Comparison of ENCODE assay signal across 9 mouse cellular contexts in genomic region chr8:127190350-127190749, GRCm38 (mm10).
DNase-seq lines count a peak whose midpoint lies in the region; ATAC-seq and TF ChIP-seq lines count a peak whose summit lies in the region.
"Had no signal": no experiment of that assay in that cellular context is flagged by ENCODE, and none has a peak within 500 bp of the region (broad histone marks: within the 10 kb centered on the region; RNA-seq: fewer than 3 reads in every experiment).

No protein-coding gene starts in this region.

- no peaks in the 10 kb centered on the region for H3K4me1 ChIP-seq in thymus, adult 2 months (replicated peaks; ENCODE audit: control insufficient read depth, insufficient read depth, low read length)
- no peaks in the 10 kb centered on the region for H3K4me1 ChIP-seq in bone marrow, adult 2 months (ENCODE audit: control insufficient read depth, insufficient read depth, low read length)
- peaks cover 0 to 6% of the 10 kb centered on the region in 2 experiments; a peak in 2 of 4 replicates for H3K4me1 ChIP-seq in liver, embryonic 14.5 days (replicated peaks; ENCODE audit: control insufficient read depth in 2 of 2, insufficient read depth in 2 of 2, low read length in 1 of 2)

- TF ChIP-seq EP300 in liver, embryonic 14.5 days (IDR thresholded peaks at IDR 0.05; ENCODE audit: low read depth): no peak

- 17% methylated on average over 7 of the region's 7 CpGs for WGBS in thymus, adult 2 months
- 15% methylated on average over 7 of the region's 7 CpGs for WGBS in bone marrow, adult 2 months
- 25% methylated on average over 7 of the region's 7 CpGs for WGBS in liver, embryonic 14.5 days (ENCODE audit: insufficient replicate concordance)

- H3K4me3 ChIP-seq in thymus, adult 2 months (ENCODE audit: control insufficient read depth, insufficient read depth, low read length): no peak overlapping the region
- no peak overlapping the region for H3K4me3 ChIP-seq in bone marrow, adult 2 months (replicated peaks; ENCODE audit: control insufficient read depth, low read depth, low read length)
- H3K4me3 ChIP-seq in liver, embryonic 14.5 days (ENCODE audit: insufficient read depth in 1 of 2, low read depth in 2 of 2, low read length in 2 of 2): no peak overlapping the region
- H3K4me3 ChIP-seq: midbrain, embryonic 12.5 days had no signal

- no peaks in the 10 kb centered on the region for H3K27me3 ChIP-seq in thymus, adult 2 months (ENCODE audit: control insufficient read depth, insufficient read depth, low read length)
- no peaks in the 10 kb centered on the region for H3K27me3 ChIP-seq in liver, embryonic 14.5 days (ENCODE audit: control insufficient read depth, insufficient read depth, low read length)
- H3K27me3 ChIP-seq: midbrain, embryonic 12.5 days had no signal

- no peaks in the 10 kb centered on the region for H3K36me3 ChIP-seq in thymus, adult 2 months (ENCODE audit: control insufficient read depth, insufficient read depth, low read length)
- H3K36me3 ChIP-seq in liver, embryonic 14.5 days (replicated peaks; ENCODE audit: control insufficient read depth, insufficient read depth, low read depth): no peaks in the 10 kb centered on the region
- H3K36me3 ChIP-seq: midbrain, embryonic 12.5 days had no signal

- H3K27ac ChIP-seq in thymus, adult 2 months (ENCODE audit: control insufficient read depth, insufficient read depth, low read length): no peak overlapping the region
- no peak overlapping the region for H3K27ac ChIP-seq in bone marrow, adult 2 months (ENCODE audit: control insufficient read depth, insufficient read depth, low read depth, low read length, poor library complexity)
- no peak overlapping the region for H3K27ac ChIP-seq in liver, embryonic 14.5 days
- H3K27ac ChIP-seq: midbrain, embryonic 12.5 days had no signal

- TF ChIP-seq POLR2A in thymus, adult 2 months (IDR thresholded peaks at IDR 0.05; ENCODE audit: control insufficient read depth, extremely low read depth, insufficient read depth, low read length, poor library complexity): no peak
- no peak for TF ChIP-seq POLR2A in bone marrow, adult 2 months (IDR thresholded peaks at IDR 0.05; ENCODE audit: borderline replicate concordance, control insufficient read depth, low read depth, low read length)

- H3K9ac ChIP-seq in liver, embryonic 14.5 days (replicated peaks): no peak overlapping the region
- H3K9ac ChIP-seq: midbrain, embryonic 12.5 days had no signal

- H3K4me2 ChIP-seq in liver, embryonic 14.5 days (ENCODE audit: low read depth): no peak overlapping the region
- H3K4me2 ChIP-seq: midbrain, embryonic 12.5 days had no signal

- DNase-seq in thymus, adult 2 months: peak; percentile 8
- no peak for DNase-seq in thymus, postnatal 36 days
- DNase-seq in forelimb bud, embryonic 11.5 days (ENCODE audit: low read depth, low spot score): peak; percentile 76
- peak; percentile 75 for DNase-seq in kidney, postnatal 14 days
- peak in 1 of 3 experiments; percentile 10 for DNase-seq in liver, embryonic 14.5 days (ENCODE audit: low read depth in 3 of 3, low spot score in 3 of 3)
- DNase-seq in retina, postnatal 7 days (ENCODE audit: low read depth, low spot score): peak; percentile 66

- no peak for TF ChIP-seq CTCF in thymus, adult 2 months (IDR thresholded peaks at IDR 0.05; ENCODE audit: borderline replicate concordance, control insufficient read depth, extremely low read depth, insufficient read depth, low read length, poor library complexity)
- TF ChIP-seq CTCF in bone marrow, adult 2 months (IDR thresholded peaks at IDR 0.05; ENCODE audit: control insufficient read depth, insufficient read depth, low read length): 0 out of 2 replicates have a peak, but pooled peaks have one; percentile 24
- TF ChIP-seq CTCF in liver, embryonic 14.5 days (IDR thresholded peaks at IDR 0.05; ENCODE audit: low read depth): peak; percentile 52

- no peaks in the 10 kb centered on the region for H3K9me3 ChIP-seq in liver, embryonic 14.5 days (ENCODE audit: control insufficient read depth, low read length)
- H3K9me3 ChIP-seq: midbrain, embryonic 12.5 days had no signal

- no peak for ATAC-seq in liver, embryonic 14.5 days (ENCODE audit: insufficient read depth)
- no peak for ATAC-seq in erythroid progenitor cell, adult 5-6 weeks (replicated peaks; ENCODE audit: low FRiP score, poor library complexity, severe bottlenecking)

Comparison
In these comparisons a context has a peak if more than half of its experiments do, and no peak if none do; other contexts are left out.
1. DNase-seq: peak in thymus, adult 2 months (single experiment), forelimb bud, embryonic 11.5 days (single experiment), kidney, postnatal 14 days (single experiment) and retina, postnatal 7 days (single experiment); none in thymus, postnatal 36 days (0 of 2).